Mouse (Mus musculus) skeletal muscle tissue, adult 2 months (tissue): ENCODE results near the gene Col6a6.
"Not testable (repeated sequence)": the region's sequence is repeated elsewhere in the genome, so short reads cannot be mapped to it uniquely, and the experiment has no call there.

Source experiments
- DNase-seq: peaks from one replicate; pipeline ENCODE4 v3.0.0-alpha.2; 2012; ENCODE audit warnings: low read depth, low spot score

Col6a6 gene

GRCm38 (mm10) chr9:105827791-105828385 lies at the start of gene Col6a6:
TSS of gene Col6a6 (minus strand) at chr9:105828160.
- no peak for DNase-seq

GRCm38 (mm10) chr9:105876124-105876523 lies 48.2 kb upstream of the Col6a6 start:
- no peak for DNase-seq

GRCm38 (mm10) chr9:105871643-105872042 lies 43.7 kb upstream of the Col6a6 start:
- peak; percentile 54 for DNase-seq

GRCm38 (mm10) chr9:105857773-105858172 lies 29.8 kb upstream of the Col6a6 start:
- peak; percentile 36 for DNase-seq

- DNase-seq = no peak
These were observed 24.8 kb upstream of the Col6a6 start for GRCm38 (mm10) chr9:105852778-105853065.

- DNase-seq = peak; percentile 50
These were observed 24.2 kb upstream of the Col6a6 start for GRCm38 (mm10) chr9:105852015-105852777.

GRCm38 (mm10) chr9:105851011-105851410 lies 23.1 kb upstream of the Col6a6 start:
- DNase-seq = no peak

- no peak for DNase-seq
These were observed 20.4 kb upstream of the Col6a6 start for GRCm38 (mm10) chr9:105848396-105848795.

GRCm38 (mm10) chr9:105847261-105847660 lies 19.3 kb upstream of the Col6a6 start:
- no peak for DNase-seq

GRCm38 (mm10) chr9:105841386-105841785 lies 13.4 kb upstream of the Col6a6 start:
- DNase-seq = not testable (repeated sequence)

- no peak for DNase-seq
These were observed 11.2 kb upstream of the Col6a6 start for GRCm38 (mm10) chr9:105839147-105839515.

GRCm38 (mm10) chr9:105838396-105839146 lies 10.6 kb upstream of the Col6a6 start:
- no peak for DNase-seq

GRCm38 (mm10) chr9:105835587-105835986 lies 7.6 kb upstream of the Col6a6 start:
- DNase-seq = peak; percentile 54

GRCm38 (mm10) chr9:105834799-105835198 lies 6.8 kb upstream of the Col6a6 start:
- DNase-seq = no peak

- no peak for DNase-seq
These were observed 3.3 kb upstream of the Col6a6 start for GRCm38 (mm10) chr9:105831291-105831690.

- no peak for DNase-seq
These were observed 798 bp downstream of the Col6a6 start for GRCm38 (mm10) chr9:105827076-105827647.

GRCm38 (mm10) chr9:105820711-105821110 lies 7.2 kb downstream of the Col6a6 start:
- no peak for DNase-seq

- no peak for DNase-seq
These were observed 8.7 kb downstream of the Col6a6 start for GRCm38 (mm10) chr9:105819155-105819709.

GRCm38 (mm10) chr9:105814436-105814835 lies 13.5 kb downstream of the Col6a6 start:
- peak; percentile 80 for DNase-seq

GRCm38 (mm10) chr9:105811458-105811857 lies 16.5 kb downstream of the Col6a6 start:
- peak; percentile 52 for DNase-seq

- DNase-seq = peak; percentile 58
These were observed 18.9 kb downstream of the Col6a6 start for GRCm38 (mm10) chr9:105808920-105809505.

- no peak for DNase-seq
These were observed 24.5 kb downstream of the Col6a6 start for GRCm38 (mm10) chr9:105803416-105803815.
